Mouse (Mus musculus): ENCODE results near the gene Cdh4.

Gene Cdh4

GRCm38 (mm10) chr2:179792426-179793133, 350.3 kb downstream of the Cdh4 start:
- no peak for DNase-seq (ENCODE audit: low spot score)

GRCm38 (mm10) chr2:179794354-179794753, 352.1 kb downstream of the Cdh4 start:
- DNase-seq (ENCODE audit: low spot score): no peak

GRCm38 (mm10) chr2:179795452-179795851, 353.2 kb downstream of the Cdh4 start:
- DNase-seq (ENCODE audit: low spot score): no peak

- no peak for DNase-seq (ENCODE audit: low spot score)
Measured at GRCm38 (mm10) chr2:179799906-179800532, 357.8 kb downstream of the Cdh4 start.

GRCm38 (mm10) chr2:179801042-179801441, 358.8 kb downstream of the Cdh4 start:
- DNase-seq (ENCODE audit: low spot score): no peak

GRCm38 (mm10) chr2:179802411-179802810, 360.2 kb downstream of the Cdh4 start:
- no peak for DNase-seq (ENCODE audit: low spot score)

- DNase-seq (ENCODE audit: low spot score): no peak
Measured at GRCm38 (mm10) chr2:179811086-179811485, 368.9 kb downstream of the Cdh4 start.

- no peak for DNase-seq (ENCODE audit: low spot score)
Measured at GRCm38 (mm10) chr2:179813035-179813827, 371.0 kb downstream of the Cdh4 start.

- no peak for DNase-seq (ENCODE audit: low spot score)
Measured at GRCm38 (mm10) chr2:179824776-179825326, 382.6 kb downstream of the Cdh4 start.

GRCm38 (mm10) chr2:179828968-179829367, 386.7 kb downstream of the Cdh4 start:
- DNase-seq (ENCODE audit: low spot score): no peak

- DNase-seq (ENCODE audit: low spot score): no peak
Measured at GRCm38 (mm10) chr2:179829972-179830371, 387.7 kb downstream of the Cdh4 start.

GRCm38 (mm10) chr2:179834892-179835291, 392.7 kb downstream of the Cdh4 start:
- DNase-seq (ENCODE audit: low spot score): no peak

- no peak for DNase-seq (ENCODE audit: low spot score)
Measured at GRCm38 (mm10) chr2:179835570-179835969, 393.3 kb downstream of the Cdh4 start.

GRCm38 (mm10) chr2:179837186-179837585, 395.0 kb downstream of the Cdh4 start:
- no peak for DNase-seq (ENCODE audit: low spot score)

- DNase-seq (ENCODE audit: low spot score): no peak
Measured at GRCm38 (mm10) chr2:179838036-179838435, 395.8 kb downstream of the Cdh4 start.

GRCm38 (mm10) chr2:179842610-179843389, 400.6 kb downstream of the Cdh4 start:
- DNase-seq (ENCODE audit: low spot score): no peak

- DNase-seq (ENCODE audit: low spot score): no peak
Measured at GRCm38 (mm10) chr2:179849732-179850131, 407.5 kb downstream of the Cdh4 start.

- no peak for DNase-seq (ENCODE audit: low spot score)
Measured at GRCm38 (mm10) chr2:179852169-179852568, 409.9 kb downstream of the Cdh4 start.

GRCm38 (mm10) chr2:179852862-179853261, 410.6 kb downstream of the Cdh4 start:
- no peak for DNase-seq (ENCODE audit: low spot score)

GRCm38 (mm10) chr2:179853892-179854291, 411.7 kb downstream of the Cdh4 start:
- no peak for DNase-seq (ENCODE audit: low spot score)

GRCm38 (mm10) chr2:179857086-179857485, 414.9 kb downstream of the Cdh4 start:
- DNase-seq (ENCODE audit: low spot score): no peak

- no peak for DNase-seq (ENCODE audit: low spot score)
Measured at GRCm38 (mm10) chr2:179862676-179863075, 420.4 kb downstream of the Cdh4 start.
